Mouse (Mus musculus): ENCODE results near the gene Gzmm.
A peak's percentile ranks its signal among the peaks of the same experiment; 100 is the strongest.

DNA sequence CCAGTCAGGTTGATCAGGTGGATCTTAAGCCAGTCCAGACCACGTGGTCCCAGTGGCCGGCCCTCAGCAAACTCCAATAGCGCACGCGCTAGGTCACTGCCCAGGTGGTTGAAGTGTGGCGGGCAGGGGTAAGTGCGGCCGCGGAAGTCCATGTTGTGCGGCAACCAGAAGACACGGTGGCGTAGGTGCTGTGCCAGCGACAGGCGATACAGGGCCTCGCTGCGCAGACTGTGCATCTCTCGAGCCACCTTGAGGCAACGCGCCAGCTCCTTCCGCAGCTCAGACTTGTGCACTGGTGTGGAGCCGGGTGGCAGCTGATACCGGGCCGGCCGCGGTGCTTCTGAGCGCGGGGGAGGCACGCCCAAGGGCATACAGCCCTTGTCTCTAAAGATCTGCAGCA is 50.4 kb downstream of the Gzmm start:
- TF ChIP-seq CTCF (conservative IDR thresholded peaks at IDR 0.05; ENCODE audit: low read length) (no peak), POU5F1 (IDR thresholded peaks at IDR 0.05; ENCODE audit: borderline replicate concordance, low read length) (peak; percentile 41)
